Mouse (Mus musculus) ES-E14 (cell line): Measurements from ENCODE around the gene Vwa1. TPM values are rescaled to one million over a fixed set of nuclear protein-coding genes. Genes with fewer than 3 reads are reported as not detected.

ENCODE experiments used
- DNase-seq: peaks from one replicate; pipeline ENCODE4 v3.0.0-alpha.2; 2013; ENCODE audit warnings: low read depth, low spot score
- H3K27ac ChIP-seq: 2 replicates; pipeline ENCODE4 v1.5.1; 2012; ENCODE audit warnings: low read depth, mild to moderate bottlenecking, low read length, moderate library complexity, mixed read lengths; ENCODE audit not compliant: poor library complexity, insufficient read depth, severe bottlenecking
- H3K36me3 ChIP-seq: 2 replicates; pipeline ENCODE4 v1.6.1; 2012; ENCODE audit warnings: mild to moderate bottlenecking, low read length, moderate library complexity, mixed read lengths; ENCODE audit not compliant: control insufficient read depth, poor library complexity, insufficient read depth, severe bottlenecking
- H3K4me1 ChIP-seq, 2 experiments: fragments of 150-350 bp in 1 of 2; sonication (generic) in 1 of 2; 2 replicates each; pipeline ENCODE4 v1.6.1; 2012; ENCODE audit warnings: low read length in 2 of 2, mild to moderate bottlenecking in 1 of 2, mixed read lengths in 1 of 2; ENCODE audit not compliant: control insufficient read depth in 2 of 2, insufficient read depth in 2 of 2, poor library complexity in 1 of 2
- H3K4me3 ChIP-seq, 2 experiments: fragments of 150-350 bp in 1 of 2; sonication (generic) in 1 of 2; 2 replicates each; pipeline ENCODE4 v1.5.1; 2012; ENCODE audit warnings: low read length in 2 of 2, low read depth in 1 of 2, mild to moderate bottlenecking in 1 of 2, mixed read lengths in 1 of 2; ENCODE audit not compliant: insufficient read depth in 1 of 2, poor library complexity in 1 of 2, severe bottlenecking in 1 of 2
- H3K9ac ChIP-seq: 2 replicates; pipeline ENCODE4 v1.6.1; 2012; ENCODE audit warnings: low read depth, mild to moderate bottlenecking, low read length, mixed read lengths; ENCODE audit not compliant: poor library complexity, insufficient read depth, severe bottlenecking
- H3K9me3 ChIP-seq: fragments of 150-350 bp; sonication (generic); 2 replicates; pipeline ENCODE4 v1.6.1; 2012; ENCODE audit warnings: low read depth, mild to moderate bottlenecking, low read length; ENCODE audit not compliant: control insufficient read depth, insufficient read depth
- CHD2 ChIP-seq: IDR thresholded peaks from 2 replicates; pipeline ENCODE4 v1.6.1; 2014; ENCODE audit warnings: mild to moderate bottlenecking, low read depth, low read length, inconsistent platforms
- HCFC1 ChIP-seq: IDR thresholded peaks from 2 replicates; pipeline ENCODE4 v1.6.1; 2012; ENCODE audit warnings: low read length, inconsistent platforms, borderline replicate concordance; ENCODE audit not compliant: insufficient read depth
- MAFK ChIP-seq: IDR thresholded peaks from 2 replicates; pipeline ENCODE4 v1.6.1; 2014; ENCODE audit warnings: mild to moderate bottlenecking, low read depth, low read length, inconsistent platforms; ENCODE audit not compliant: insufficient read depth
- ZC3H11A ChIP-seq: IDR thresholded peaks from 2 replicates; pipeline ENCODE4 v1.6.1; 2012; ENCODE audit warnings: low read depth, mild to moderate bottlenecking, inconsistent platforms, low read length, borderline replicate concordance
- ZNF384 ChIP-seq: IDR thresholded peaks from 2 replicates; pipeline ENCODE4 v1.6.1; 2012; ENCODE audit warnings: low read depth, low read length, inconsistent platforms
- in situ Hi-C, 2 experiments: fragments of 600-800 bp; cut with MboI; formaldehyde crosslinking; loops; one replicate each; pipeline ENCODE4 v1.15.1; 2025; ENCODE audit warnings: low sequenced_read_pairs in 2 of 2, inconsistent platforms in 1 of 2; ENCODE audit not compliant: unreplicated experiment in 2 of 2
- total RNA-seq: library from RNA; depleted of rRNA; stranded (reverse); fragments of 300-350 nt; gene quantifications from 2 replicates; pipeline ENCODE4 v1.2.3, GENCODE M21; 2012

Vwa1 gene
- total RNA-seq, 1 experiment = 4.6 TPM

GRCm38 (mm10) chr4:155788300-155788699 is 13.8 kb upstream of the Vwa1 start:
- Histone ChIP-seq H3K27ac (no peak overlapping the region), H3K4me1 (peaks cover 5 to 7% of the 10 kb centered on the region in 2 experiments; a peak in 3 of 4 replicates), H3K4me3 (no peak overlapping the region), H3K9me3 (no peaks in the 10 kb centered on the region), H3K36me3 (no peaks in the 10 kb centered on the region), H3K9ac (no peak overlapping the region)
- in situ Hi-C loops = no loop called here
- DNase-seq = no peak
- no peak for TF ChIP-seq MAFK
- no peak for TF ChIP-seq ZC3H11A
- no peak for TF ChIP-seq ZNF384
- TF ChIP-seq CHD2 = no peak
- no peak for TF ChIP-seq HCFC1

- no peak within 1 kb of the TSS for H3K27ac ChIP-seq
- peak within 1 kb of the TSS; percentile 26; the same call in 1 of the 2 replicates for H3K9ac ChIP-seq
- no peaks in the 10 kb centered on the region for H3K9me3 ChIP-seq
- peak within 1 kb of the TSS; percentile 77 to 85; a peak in 2 of 4 replicates for H3K4me3 ChIP-seq
- no peak for DNase-seq
- H3K36me3 ChIP-seq = no peaks in the 10 kb centered on the region
- in situ Hi-C loops = no loop called here
- TF ChIP-seq ZC3H11A (no peak), ZNF384 (no peak), HCFC1 (no peak), CHD2 (no peak), MAFK (no peak)
- peaks cover 5 to 7% of the 10 kb centered on the region in 2 experiments; a peak in 3 of 4 replicates for H3K4me1 ChIP-seq
Observed at GRCm38 (mm10) chr4:155785819-155786218, 11.3 kb upstream of the Vwa1 start, which contains the start of gene Tmem88b. Gene Tmem88b (minus strand): TSS chr4:155785874.

GRCm38 (mm10) chr4:155785246-155785645 is 10.7 kb upstream of the Vwa1 start:
- H3K9me3 ChIP-seq = no peaks in the 10 kb centered on the region
- H3K9ac ChIP-seq = 0 out of 2 replicates have a peak overlapping the region, but pooled peaks have one; percentile 26
- no peaks in the 10 kb centered on the region for H3K36me3 ChIP-seq
- H3K4me1 ChIP-seq = peaks cover 5 to 7% of the 10 kb centered on the region in 2 experiments; a peak in 3 of 4 replicates
- 0 out of 4 replicates have a peak overlapping the region, but pooled peaks of 1 of the 2 experiments have one; percentile 12 for H3K4me3 ChIP-seq
- DNase-seq = no peak
- no peak overlapping the region for H3K27ac ChIP-seq
- no peak for TF ChIP-seq CHD2
- TF ChIP-seq ZNF384 = no peak
- TF ChIP-seq ZC3H11A = no peak
- TF ChIP-seq MAFK = no peak
- TF ChIP-seq HCFC1 = no peak
- in situ Hi-C loops = no loop called here

- DNase-seq = no peak
- H3K9me3 ChIP-seq = no peaks in the 10 kb centered on the region
- H3K4me3 ChIP-seq = peak overlapping the region; percentile 77 to 85
- in situ Hi-C loops = no loop called here
- TF ChIP-seq MAFK = no peak
- TF ChIP-seq ZC3H11A = no peak
- TF ChIP-seq ZNF384 = no peak
- no peak for TF ChIP-seq HCFC1
- 0 out of 2 replicates have a peak, but pooled peaks have one; percentile 48 for TF ChIP-seq CHD2
- no peaks in the 10 kb centered on the region for H3K36me3 ChIP-seq
- H3K27ac ChIP-seq = no peak overlapping the region; the same call in 1 of the 2 replicates
- peaks cover 5 to 7% of the 10 kb centered on the region in 2 experiments; a peak in 3 of 4 replicates for H3K4me1 ChIP-seq
- H3K9ac ChIP-seq = peak overlapping the region; percentile 86
Observed at GRCm38 (mm10) chr4:155784081-155784701, 9.7 kb upstream of the Vwa1 start.
